Mouse (Mus musculus): Measurements from ENCODE around the gene Rhbdf2. TPM values are rescaled to one million over a fixed set of nuclear protein-coding genes. Genes with fewer than 3 reads are reported as not detected.

Gene Rhbdf2
- polyA plus RNA-seq, 1 experiment from 2014 or later = 4.3 TPM

DNA sequence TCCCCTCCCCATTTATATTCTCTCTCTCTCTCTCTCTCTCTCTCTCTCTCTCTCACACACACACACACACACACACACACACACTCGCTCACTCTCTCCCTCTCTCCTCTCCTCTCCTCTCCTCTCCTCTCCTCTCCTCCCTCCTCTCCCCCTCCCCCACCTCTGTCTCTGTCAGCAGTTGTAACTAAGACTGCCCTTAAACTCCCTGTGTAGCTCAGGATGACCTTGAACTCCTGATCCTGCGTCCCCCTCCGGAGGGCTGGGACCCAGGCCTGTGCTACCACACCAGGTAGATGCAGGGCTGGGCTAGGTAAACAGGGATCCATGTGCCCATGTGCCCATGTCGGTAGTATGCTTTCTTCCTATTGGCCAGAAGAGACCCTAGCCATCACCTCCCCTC, 35.2 kb downstream of the Rhbdf2 start:
- no peak for ATAC-seq (ENCODE audit: insufficient number of reproducible peaks, insufficient read depth, low FRiP score, low TSS enrichment, low read depth)
- Histone ChIP-seq H3K4me1 (peaks cover 17% of the 10 kb centered on the region), H3K4me2 (no peak overlapping the region), H3K27ac (no peak overlapping the region), H3K9me3 (no peaks in the 10 kb centered on the region), H3K9ac (no peak overlapping the region), H3K4me3 (no peak overlapping the region), H3K27me3 (peaks cover 7% of the 10 kb centered on the region; the same call in 1 of the 2 replicates), H3K36me3 (no peaks in the 10 kb centered on the region)
- WGBS = 85% methylated on average over 4 of the region's 4 CpGs

DNA sequence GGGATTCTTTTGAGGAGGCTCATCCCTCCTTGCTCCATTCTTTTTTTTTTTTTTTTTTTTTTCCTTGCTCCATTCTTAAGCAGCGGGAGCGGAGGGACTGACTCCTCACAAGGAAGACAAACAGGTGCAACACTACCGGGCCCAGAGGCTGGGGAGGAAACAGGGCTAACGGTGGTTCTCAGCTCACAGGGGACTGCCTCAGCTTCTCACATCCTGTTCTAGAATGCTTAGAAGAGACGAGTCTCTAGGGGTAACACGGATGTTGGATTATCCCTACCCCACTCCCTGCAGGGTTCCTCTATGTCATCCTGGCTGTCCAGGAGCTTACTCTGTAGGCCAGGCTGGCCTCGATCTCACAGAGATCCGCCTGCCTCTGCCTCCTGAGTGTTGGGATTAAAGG, 37.2 kb downstream of the Rhbdf2 start:
- no peak overlapping the region for H3K4me2 ChIP-seq
- H3K9ac ChIP-seq = 0 out of 2 replicates have a peak overlapping the region, but pooled peaks have one; percentile 46
- no peak overlapping the region for H3K27ac ChIP-seq
- 53% methylated on average over 8 of the region's 8 CpGs for WGBS
- peaks cover 23% of the 10 kb centered on the region for H3K4me1 ChIP-seq
- H3K27me3 ChIP-seq = peaks cover 7% of the 10 kb centered on the region; the same call in 1 of the 2 replicates
- H3K36me3 ChIP-seq = no peaks in the 10 kb centered on the region
- no peak for ATAC-seq (ENCODE audit: insufficient number of reproducible peaks, insufficient read depth, low FRiP score, low TSS enrichment, low read depth)
- H3K9me3 ChIP-seq = no peaks in the 10 kb centered on the region
- no peak overlapping the region for H3K4me3 ChIP-seq

DNA sequence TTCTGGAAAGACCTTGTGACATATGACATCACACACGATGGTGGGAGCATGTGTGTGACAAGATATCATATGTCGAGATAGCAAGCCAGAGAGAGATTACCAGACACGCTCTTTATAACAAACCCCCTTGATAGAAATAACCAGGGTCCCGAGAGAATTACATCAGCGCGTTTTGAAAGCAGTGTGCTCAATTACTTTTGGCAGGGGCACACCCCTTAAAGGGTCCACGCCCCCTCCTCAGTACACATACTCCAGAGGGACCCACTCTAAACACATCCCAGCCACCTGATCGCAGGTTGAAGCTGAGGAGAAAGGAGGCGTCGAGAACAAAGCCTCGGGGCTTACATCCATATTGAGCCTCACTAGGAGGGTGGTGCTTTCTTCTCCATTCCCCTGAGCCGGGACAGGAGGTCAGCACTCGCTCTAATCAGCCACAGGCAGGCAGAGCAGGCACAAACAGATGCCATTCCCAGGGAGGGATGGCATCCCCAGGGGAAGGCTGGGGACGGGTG, 37.7 kb downstream of the Rhbdf2 start:
- Histone ChIP-seq H3K27me3 (peaks cover 7% of the 10 kb centered on the region; the same call in 1 of the 2 replicates), H3K4me3 (no peak overlapping the region), H3K9ac (0 out of 2 replicates have a peak overlapping the region, but pooled peaks have one; percentile 46), H3K9me3 (no peaks in the 10 kb centered on the region), H3K36me3 (no peaks in the 10 kb centered on the region), H3K27ac (no peak overlapping the region), H3K4me1 (peaks cover 23% of the 10 kb centered on the region), H3K4me2 (peak overlapping the region; percentile 31)
- WGBS = 15% methylated on average over 14 of the region's 14 CpGs
- ATAC-seq (ENCODE audit: insufficient number of reproducible peaks, insufficient read depth, low FRiP score, low TSS enrichment, low read depth) = no peak

DNA sequence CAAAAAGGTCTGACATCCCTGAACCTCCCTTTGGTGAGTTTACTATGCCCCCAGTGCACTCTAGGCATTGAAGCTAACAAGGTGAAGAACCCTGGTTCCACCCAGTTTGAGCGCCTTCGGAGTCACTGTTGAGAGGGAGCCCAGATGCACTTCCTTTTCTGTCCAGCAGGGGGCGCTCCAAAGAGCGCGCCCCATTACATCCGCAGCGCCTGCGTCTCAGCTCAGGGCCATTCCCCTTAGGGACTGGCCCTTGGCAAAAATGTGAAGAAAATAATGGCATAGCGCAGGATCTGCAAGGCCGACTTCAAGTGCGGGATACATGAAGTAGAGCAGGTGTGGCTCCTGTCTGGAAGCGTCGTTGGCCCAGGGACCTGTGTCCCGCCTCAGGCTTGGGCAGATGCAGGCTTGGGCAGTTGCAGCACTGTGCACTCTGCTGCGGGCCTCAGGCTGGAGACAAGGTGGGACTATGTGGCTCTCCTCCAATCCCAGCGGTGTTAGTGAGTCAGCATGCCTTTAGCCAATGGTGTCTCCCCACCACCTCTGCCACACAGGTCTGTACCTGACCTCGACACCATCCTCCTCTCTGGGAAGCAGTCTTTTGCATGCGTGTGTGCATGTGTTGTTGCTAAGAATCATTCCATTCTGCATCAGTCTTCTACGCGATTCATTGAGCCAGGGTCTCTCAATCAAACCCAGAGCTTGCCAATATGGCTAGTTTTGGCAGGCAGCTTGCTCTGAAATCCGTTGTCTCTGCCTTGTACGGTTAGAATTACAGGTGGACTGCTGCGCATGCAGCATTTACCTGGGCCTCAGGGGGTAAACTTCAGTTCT, 39.8 kb downstream of the Rhbdf2 start:
- Histone ChIP-seq H3K27ac (no peak overlapping the region), H3K27me3 (peaks cover 7% of the 10 kb centered on the region; the same call in 1 of the 2 replicates), H3K9ac (no peak overlapping the region), H3K4me1 (peaks cover 18% of the 10 kb centered on the region), H3K4me3 (no peak overlapping the region), H3K9me3 (no peaks in the 10 kb centered on the region), H3K36me3 (no peaks in the 10 kb centered on the region), H3K4me2 (peak overlapping the region; percentile 37)
- 19% methylated on average over 23 of the region's 23 CpGs for WGBS
- ATAC-seq (ENCODE audit: insufficient number of reproducible peaks, insufficient read depth, low FRiP score, low TSS enrichment, low read depth) = no peak; the same call in 1 of the 2 replicates

GRCm38 (mm10) chr11:116586310-116586709, 40.5 kb downstream of the Rhbdf2 start, which contains the start of gene Aanat:
Aanat (plus strand) TSS chr11:116586432.
- ATAC-seq (ENCODE audit: insufficient number of reproducible peaks, insufficient read depth, low FRiP score, low TSS enrichment, low read depth) = no peak
- no peak within 1 kb of the TSS for H3K9ac ChIP-seq
- H3K4me1 ChIP-seq = peaks cover 18% of the 10 kb centered on the region
- peaks cover 7% of the 10 kb centered on the region; the same call in 1 of the 2 replicates for H3K27me3 ChIP-seq
- WGBS = 59% methylated on average over 5 of the region's 5 CpGs
- no peaks in the 10 kb centered on the region for H3K9me3 ChIP-seq
- peak within 1 kb of the TSS; percentile 37 for H3K4me2 ChIP-seq
- peak within 1 kb of the TSS; percentile 33; the same call in 1 of the 2 replicates for H3K27ac ChIP-seq
- no peaks in the 10 kb centered on the region for H3K36me3 ChIP-seq
- no peak within 1 kb of the TSS for H3K4me3 ChIP-seq

DNA sequence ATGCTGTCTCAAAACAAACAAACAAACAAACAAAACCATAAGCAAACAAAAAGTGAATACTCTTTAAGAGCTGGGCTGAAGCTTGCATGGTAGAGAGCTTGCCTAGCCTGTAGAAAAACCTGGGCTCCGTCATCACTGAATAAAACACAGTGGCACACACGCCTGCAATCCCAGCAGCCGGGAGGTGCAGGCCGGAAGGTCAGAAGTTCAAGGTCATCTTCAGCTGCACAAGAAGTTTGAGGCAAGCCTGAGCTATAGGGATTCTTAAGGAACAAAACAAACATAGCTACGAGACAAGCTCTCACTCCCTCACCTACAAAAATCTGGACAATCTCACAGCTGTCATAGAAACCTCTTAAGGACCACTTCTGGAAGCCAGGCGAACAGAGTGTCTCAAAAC, 41.1 kb downstream of the Rhbdf2 start:
- Histone ChIP-seq H3K9me3 (no peaks in the 10 kb centered on the region), H3K4me3 (no peak overlapping the region), H3K4me2 (no peak overlapping the region), H3K27me3 (peaks cover 7% of the 10 kb centered on the region; the same call in 1 of the 2 replicates), H3K36me3 (no peaks in the 10 kb centered on the region), H3K4me1 (peaks cover 18% of the 10 kb centered on the region), H3K9ac (no peak overlapping the region), H3K27ac (peak overlapping the region; percentile 33; the same call in 1 of the 2 replicates)
- WGBS = 76% methylated on average over 6 of the region's 6 CpGs
- ATAC-seq (ENCODE audit: insufficient number of reproducible peaks, insufficient read depth, low FRiP score, low TSS enrichment, low read depth) = no peak

GRCm38 (mm10) chr11:116581376-116581814, 45.4 kb downstream of the Rhbdf2 start, which contains the start of gene Ube2o:
Ube2o (minus strand) TSS chr11:116581447.
- peak within 1 kb of the TSS; percentile 93 for H3K9ac ChIP-seq
- peak; percentile 68 for ATAC-seq (ENCODE audit: insufficient number of reproducible peaks, insufficient read depth, low FRiP score, low TSS enrichment, low read depth)
- no peaks in the 10 kb centered on the region for H3K27me3 ChIP-seq
- peak within 1 kb of the TSS; percentile 74 for H3K27ac ChIP-seq
- no peaks in the 10 kb centered on the region for H3K9me3 ChIP-seq
- peaks cover 39% of the 10 kb centered on the region for H3K4me1 ChIP-seq
- H3K4me3 ChIP-seq = peak within 1 kb of the TSS; percentile 95
- no peaks in the 10 kb centered on the region for H3K36me3 ChIP-seq
- 2% methylated on average over 31 of the region's 51 CpGs for WGBS
- peak within 1 kb of the TSS; percentile 86 for H3K4me2 ChIP-seq

DNA sequence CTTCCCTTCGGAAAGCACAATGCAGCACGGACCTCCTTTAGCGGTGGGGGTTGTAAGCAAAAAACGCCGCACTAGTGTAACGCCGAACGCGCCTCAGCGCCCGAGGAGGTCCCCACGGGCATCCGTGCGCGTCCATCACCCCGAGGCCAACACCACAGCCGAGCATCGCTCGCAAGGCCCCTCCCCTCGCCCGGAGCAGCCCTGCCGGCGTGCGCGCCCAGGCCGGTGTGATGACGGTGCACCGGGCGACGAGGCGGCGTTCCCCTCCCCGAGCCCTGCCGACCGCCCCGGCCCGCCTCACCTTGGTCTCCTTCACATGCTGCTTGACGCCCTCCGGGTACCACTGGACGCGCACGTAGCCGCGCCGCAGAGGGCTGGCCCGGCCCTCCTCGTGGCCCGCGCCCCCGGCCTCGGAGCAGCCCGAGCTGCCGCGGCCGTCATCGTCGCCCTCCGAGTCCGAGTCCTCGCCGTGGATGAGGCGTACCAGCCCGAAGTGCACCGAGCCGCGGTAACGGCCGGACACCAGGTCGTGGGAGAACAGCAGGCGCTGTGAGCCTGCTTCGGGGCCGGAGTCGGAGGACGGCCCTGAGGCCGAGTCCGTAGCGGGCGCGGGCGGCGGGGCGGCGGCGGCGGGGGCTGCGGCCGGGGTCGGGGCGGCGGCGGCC, 46.0 kb downstream of the Rhbdf2 start:
- ATAC-seq (ENCODE audit: insufficient number of reproducible peaks, insufficient read depth, low FRiP score, low TSS enrichment, low read depth) = peak; percentile 61
- Histone ChIP-seq H3K9ac (peak overlapping the region; percentile 93), H3K27me3 (no peaks in the 10 kb centered on the region), H3K4me3 (peak overlapping the region; percentile 95), H3K27ac (peak overlapping the region; percentile 74), H3K9me3 (no peaks in the 10 kb centered on the region), H3K4me2 (peak overlapping the region; percentile 86), H3K36me3 (no peaks in the 10 kb centered on the region), H3K4me1 (peaks cover 39% of the 10 kb centered on the region)
- WGBS = under 1% methylated on average over 79 of the region's 91 CpGs

GRCm38 (mm10) chr11:116580031-116580652, 46.7 kb downstream of the Rhbdf2 start:
- Histone ChIP-seq H3K36me3 (no peaks in the 10 kb centered on the region), H3K9ac (peak overlapping the region; percentile 93), H3K4me2 (peak overlapping the region; percentile 86), H3K9me3 (no peaks in the 10 kb centered on the region), H3K4me3 (peak overlapping the region; percentile 95), H3K27me3 (no peaks in the 10 kb centered on the region), H3K4me1 (peaks cover 44% of the 10 kb centered on the region), H3K27ac (peak overlapping the region; percentile 74)
- WGBS = 20% methylated on average over 10 of the region's 10 CpGs
- no peak for ATAC-seq (ENCODE audit: insufficient number of reproducible peaks, insufficient read depth, low FRiP score, low TSS enrichment, low read depth)

GRCm38 (mm10) chr11:116579280-116579679, 47.5 kb downstream of the Rhbdf2 start:
- Histone ChIP-seq H3K4me1 (peaks cover 53% of the 10 kb centered on the region), H3K4me2 (0 out of 2 replicates have a peak overlapping the region, but pooled peaks have one; percentile 86), H3K27ac (no peak overlapping the region), H3K9me3 (no peaks in the 10 kb centered on the region), H3K9ac (no peak overlapping the region), H3K27me3 (no peaks in the 10 kb centered on the region), H3K36me3 (no peaks in the 10 kb centered on the region), H3K4me3 (no peak overlapping the region)
- no peak for ATAC-seq (ENCODE audit: insufficient number of reproducible peaks, insufficient read depth, low FRiP score, low TSS enrichment, low read depth)
- 92% methylated on average over 3 of the region's 3 CpGs for WGBS

DNA sequence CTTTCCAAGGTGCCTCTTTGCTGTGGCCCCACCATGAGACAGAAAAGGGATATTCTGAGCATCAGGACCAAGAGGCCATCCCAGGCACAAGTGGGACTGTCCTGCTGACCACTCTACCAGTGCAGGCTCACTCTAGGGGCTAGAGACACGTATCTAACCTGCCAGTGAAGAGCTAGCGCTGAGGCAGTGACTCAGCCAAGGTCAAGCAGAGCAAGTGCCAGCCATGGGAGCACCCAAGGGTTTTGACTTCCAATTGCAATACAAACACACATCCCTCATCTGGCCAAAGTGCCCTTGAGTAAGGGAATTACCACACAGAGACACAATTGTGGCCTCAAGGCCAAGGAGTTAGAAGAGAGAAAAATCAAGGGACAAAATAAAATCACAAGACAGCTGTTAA, 51.4 kb downstream of the Rhbdf2 start:
- no peak overlapping the region for H3K9ac ChIP-seq
- no peak overlapping the region for H3K4me3 ChIP-seq
- H3K4me2 ChIP-seq = no peak overlapping the region
- H3K27me3 ChIP-seq = no peaks in the 10 kb centered on the region
- H3K9me3 ChIP-seq = no peaks in the 10 kb centered on the region
- 82% methylated on average over 2 of the region's 2 CpGs for WGBS
- H3K4me1 ChIP-seq = peaks cover 70% of the 10 kb centered on the region
- no peak for ATAC-seq (ENCODE audit: insufficient number of reproducible peaks, insufficient read depth, low FRiP score, low TSS enrichment, low read depth)
- H3K27ac ChIP-seq = no peak overlapping the region
- H3K36me3 ChIP-seq = no peaks in the 10 kb centered on the region
